Mouse (Mus musculus) right cerebral cortex, adult 2 months (tissue): Measurements from ENCODE around the gene Atxn7l1.

Experiments
- DNase-seq, 2 experiments: peaks; one replicate each; pipeline ENCODE4 v3.0.0; 2021 to 2022; ENCODE audit warnings: low spot score in 2 of 2

The Atxn7l1 gene

GRCm38 (mm10) chr12:33182428-33183137 lies 35.1 kb downstream of the Atxn7l1 start:
- DNase-seq: no peak

- no peak for DNase-seq
These were observed 35.7 kb downstream of the Atxn7l1 start for GRCm38 (mm10) chr12:33183138-33183627.

- no peak for DNase-seq
These were observed 36.6 kb downstream of the Atxn7l1 start for GRCm38 (mm10) chr12:33184137-33184536.

GRCm38 (mm10) chr12:33185046-33185445 lies 37.6 kb downstream of the Atxn7l1 start:
- no peak for DNase-seq

- DNase-seq: no peak
These were observed 38.8 kb downstream of the Atxn7l1 start for GRCm38 (mm10) chr12:33186331-33186730.

- DNase-seq: no peak
These were observed 42.6 kb downstream of the Atxn7l1 start for GRCm38 (mm10) chr12:33190133-33190532.

GRCm38 (mm10) chr12:33190633-33191032 lies 43.1 kb downstream of the Atxn7l1 start:
- DNase-seq: peak in 1 of 2 experiments; percentile 20

GRCm38 (mm10) chr12:33193408-33193901 lies 46.0 kb downstream of the Atxn7l1 start:
- no peak for DNase-seq

GRCm38 (mm10) chr12:33195175-33195574 lies 47.7 kb downstream of the Atxn7l1 start:
- no peak for DNase-seq

- DNase-seq: no peak
These were observed 49.8 kb downstream of the Atxn7l1 start for GRCm38 (mm10) chr12:33197287-33197686.

GRCm38 (mm10) chr12:33197746-33198145 lies 50.3 kb downstream of the Atxn7l1 start:
- no peak for DNase-seq

- DNase-seq: no peak
These were observed 53.6 kb downstream of the Atxn7l1 start for GRCm38 (mm10) chr12:33201068-33201467.

- DNase-seq: no peak
These were observed 54.2 kb downstream of the Atxn7l1 start for GRCm38 (mm10) chr12:33201491-33202210.

- DNase-seq: no peak
These were observed 57.8 kb downstream of the Atxn7l1 start for GRCm38 (mm10) chr12:33205255-33205654.

- no peak for DNase-seq
These were observed 58.8 kb downstream of the Atxn7l1 start for GRCm38 (mm10) chr12:33206300-33206699.

- DNase-seq: no peak
These were observed 63.4 kb downstream of the Atxn7l1 start for GRCm38 (mm10) chr12:33210856-33211255.

- no peak for DNase-seq
These were observed 70.8 kb downstream of the Atxn7l1 start for GRCm38 (mm10) chr12:33218215-33218859.

- DNase-seq: no peak
These were observed 71.9 kb downstream of the Atxn7l1 start for GRCm38 (mm10) chr12:33219436-33219835.

- DNase-seq: no peak
These were observed 72.6 kb downstream of the Atxn7l1 start for GRCm38 (mm10) chr12:33220081-33220480.

- DNase-seq: peak; percentile 71 to 81
These were observed 73.1 kb downstream of the Atxn7l1 start for GRCm38 (mm10) chr12:33220509-33221051.

- no peak for DNase-seq
These were observed 74.7 kb downstream of the Atxn7l1 start for GRCm38 (mm10) chr12:33222187-33222586.

- peak; percentile 58 to 65 for DNase-seq
These were observed 77.6 kb downstream of the Atxn7l1 start for GRCm38 (mm10) chr12:33225117-33225541.
